Mouse (Mus musculus) ES-E14 (cell line): Measurements from ENCODE around the gene Lrg1. TPM values are rescaled to one million over a fixed set of nuclear protein-coding genes. Genes with fewer than 3 reads are reported as not detected.

Experiments used
- DNase-seq: peaks from one replicate; pipeline ENCODE4 v3.0.0-alpha.2; 2013; ENCODE audit warnings: low read depth, low spot score
- H3K27ac ChIP-seq: 2 replicates; pipeline ENCODE4 v1.5.1; 2012; ENCODE audit warnings: low read depth, mild to moderate bottlenecking, low read length, moderate library complexity, mixed read lengths; ENCODE audit not compliant: poor library complexity, insufficient read depth, severe bottlenecking
- H3K36me3 ChIP-seq: 2 replicates; pipeline ENCODE4 v1.6.1; 2012; ENCODE audit warnings: mild to moderate bottlenecking, low read length, moderate library complexity, mixed read lengths; ENCODE audit not compliant: control insufficient read depth, poor library complexity, insufficient read depth, severe bottlenecking
- H3K4me1 ChIP-seq, 2 experiments: fragments of 150-350 bp in 1 of 2; sonication (generic) in 1 of 2; 2 replicates each; pipeline ENCODE4 v1.6.1; 2012; ENCODE audit warnings: low read length in 2 of 2, mild to moderate bottlenecking in 1 of 2, mixed read lengths in 1 of 2; ENCODE audit not compliant: control insufficient read depth in 2 of 2, insufficient read depth in 2 of 2, poor library complexity in 1 of 2
- H3K4me3 ChIP-seq, 2 experiments: fragments of 150-350 bp in 1 of 2; sonication (generic) in 1 of 2; 2 replicates each; pipeline ENCODE4 v1.5.1; 2012; ENCODE audit warnings: low read length in 2 of 2, low read depth in 1 of 2, mild to moderate bottlenecking in 1 of 2, mixed read lengths in 1 of 2; ENCODE audit not compliant: insufficient read depth in 1 of 2, poor library complexity in 1 of 2, severe bottlenecking in 1 of 2
- H3K9ac ChIP-seq: 2 replicates; pipeline ENCODE4 v1.6.1; 2012; ENCODE audit warnings: low read depth, mild to moderate bottlenecking, low read length, mixed read lengths; ENCODE audit not compliant: poor library complexity, insufficient read depth, severe bottlenecking
- H3K9me3 ChIP-seq: fragments of 150-350 bp; sonication (generic); 2 replicates; pipeline ENCODE4 v1.6.1; 2012; ENCODE audit warnings: low read depth, mild to moderate bottlenecking, low read length; ENCODE audit not compliant: control insufficient read depth, insufficient read depth
- CHD2 ChIP-seq: IDR thresholded peaks from 2 replicates; pipeline ENCODE4 v1.6.1; 2014; ENCODE audit warnings: mild to moderate bottlenecking, low read depth, low read length, inconsistent platforms
- HCFC1 ChIP-seq: IDR thresholded peaks from 2 replicates; pipeline ENCODE4 v1.6.1; 2012; ENCODE audit warnings: low read length, inconsistent platforms, borderline replicate concordance; ENCODE audit not compliant: insufficient read depth
- MAFK ChIP-seq: IDR thresholded peaks from 2 replicates; pipeline ENCODE4 v1.6.1; 2014; ENCODE audit warnings: mild to moderate bottlenecking, low read depth, low read length, inconsistent platforms; ENCODE audit not compliant: insufficient read depth
- ZC3H11A ChIP-seq: IDR thresholded peaks from 2 replicates; pipeline ENCODE4 v1.6.1; 2012; ENCODE audit warnings: low read depth, mild to moderate bottlenecking, inconsistent platforms, low read length, borderline replicate concordance
- ZNF384 ChIP-seq: IDR thresholded peaks from 2 replicates; pipeline ENCODE4 v1.6.1; 2012; ENCODE audit warnings: low read depth, low read length, inconsistent platforms
- in situ Hi-C, 2 experiments: fragments of 600-800 bp; cut with MboI; formaldehyde crosslinking; loops; one replicate each; pipeline ENCODE4 v1.15.1; 2025; ENCODE audit warnings: low sequenced_read_pairs in 2 of 2, inconsistent platforms in 1 of 2; ENCODE audit not compliant: unreplicated experiment in 2 of 2
- total RNA-seq: library from RNA; depleted of rRNA; stranded (reverse); fragments of 300-350 nt; gene quantifications from 2 replicates; pipeline ENCODE4 v1.2.3, GENCODE M21; 2012

The Lrg1 gene
- total RNA-seq, 1 experiment = not detected

- in situ Hi-C loops = no loop called here
- Histone ChIP-seq H3K36me3 (no peaks in the 10 kb centered on the region), H3K4me3 (peak overlapping the region in 1 of 2 experiments; percentile 21; a peak in 1 of 4 replicates), H3K9me3 (no peaks in the 10 kb centered on the region), H3K9ac (peak overlapping the region; percentile 5; the same call in 1 of the 2 replicates), H3K27ac (no peak overlapping the region), H3K4me1 (peaks cover 0 to 17% of the 10 kb centered on the region in 2 experiments; a peak in 2 of 4 replicates)
- DNase-seq = no peak
- TF ChIP-seq CHD2 = no peak
- no peak for TF ChIP-seq MAFK
- no peak for TF ChIP-seq ZNF384
- TF ChIP-seq ZC3H11A = no peak
- no peak for TF ChIP-seq HCFC1
Measured at GRCm38 (mm10) chr17:56133457-56134363, 11.9 kb upstream of the Lrg1 start.

- no peaks in the 10 kb centered on the region for H3K36me3 ChIP-seq
- H3K27ac ChIP-seq = no peak overlapping the region
- TF ChIP-seq ZNF384 (no peak), MAFK (no peak), CHD2 (no peak), ZC3H11A (no peak), HCFC1 (no peak)
- DNase-seq = no peak
- in situ Hi-C loops = no loop called here
- peaks cover 0 to 11% of the 10 kb centered on the region in 2 experiments; a peak in 2 of 4 replicates for H3K4me1 ChIP-seq
- no peak overlapping the region for H3K9ac ChIP-seq
- H3K9me3 ChIP-seq = no peaks in the 10 kb centered on the region
- no peak overlapping the region for H3K4me3 ChIP-seq
Measured at GRCm38 (mm10) chr17:56132661-56133060, 10.9 kb upstream of the Lrg1 start.

GRCm38 (mm10) chr17:56131814-56132213, 10.0 kb upstream of the Lrg1 start:
- Histone ChIP-seq H3K9ac (no peak overlapping the region), H3K4me1 (peaks cover 0 to 10% of the 10 kb centered on the region in 2 experiments; a peak in 2 of 4 replicates), H3K4me3 (no peak overlapping the region), H3K9me3 (no peaks in the 10 kb centered on the region), H3K27ac (no peak overlapping the region), H3K36me3 (no peaks in the 10 kb centered on the region)
- TF ChIP-seq MAFK = no peak
- no peak for TF ChIP-seq ZC3H11A
- TF ChIP-seq ZNF384 = no peak
- TF ChIP-seq HCFC1 = no peak
- no peak for TF ChIP-seq CHD2
- in situ Hi-C loops = no loop called here
- peak; percentile 84 for DNase-seq

- no peak overlapping the region for H3K4me3 ChIP-seq
- no peak for DNase-seq
- H3K9ac ChIP-seq = no peak overlapping the region
- no peak for TF ChIP-seq ZC3H11A
- TF ChIP-seq CHD2 = no peak
- TF ChIP-seq HCFC1 = no peak
- TF ChIP-seq MAFK = no peak
- TF ChIP-seq ZNF384 = no peak
- H3K36me3 ChIP-seq = no peaks in the 10 kb centered on the region
- peaks cover 0 to 10% of the 10 kb centered on the region in 2 experiments; a peak in 2 of 4 replicates for H3K4me1 ChIP-seq
- in situ Hi-C loops = no loop called here
- H3K27ac ChIP-seq = no peak overlapping the region
- no peaks in the 10 kb centered on the region for H3K9me3 ChIP-seq
Measured at GRCm38 (mm10) chr17:56131136-56131535, 9.3 kb upstream of the Lrg1 start.
